Mouse (Mus musculus): Measurements from ENCODE around the gene Lsm12.

DNA sequence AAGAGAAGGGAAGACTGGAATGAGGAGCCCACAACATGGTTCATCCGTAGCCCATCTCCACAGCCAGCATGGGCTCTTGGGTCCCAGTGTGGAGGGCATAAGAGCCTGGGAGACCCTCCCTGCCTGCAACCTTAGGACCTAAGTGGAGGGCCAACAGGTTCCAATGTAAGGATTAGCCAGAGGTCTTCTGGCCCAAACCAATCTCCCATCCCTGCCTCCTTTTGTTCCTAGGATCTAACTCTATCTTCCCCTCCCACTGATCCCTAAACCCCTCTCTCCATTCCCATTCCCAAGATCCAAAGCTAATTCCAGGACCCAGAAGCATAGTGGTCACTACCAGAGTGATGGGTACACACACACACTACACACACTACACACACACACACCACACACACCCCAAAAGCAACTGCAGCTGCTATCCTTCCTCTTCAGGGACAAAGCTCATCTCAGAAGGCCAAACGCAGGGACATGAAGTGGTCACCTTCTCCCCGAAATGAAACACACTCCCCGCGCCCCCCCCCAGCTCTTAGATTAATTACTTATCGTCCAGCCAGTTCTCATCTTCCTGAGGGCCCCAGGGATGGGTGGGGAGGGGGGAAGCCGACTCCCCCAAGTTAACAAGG is 43.7 kb upstream of the Lsm12 start:
- TF ChIP-seq CTCF (conservative IDR thresholded peaks at IDR 0.05; ENCODE audit: insufficient read depth, insufficient read length, low read depth, low read length): no peak
- TF ChIP-seq POLR2A (IDR thresholded peaks at IDR 0.05; ENCODE audit: low read depth, low read length): no peak
